Mouse (Mus musculus): ENCODE results near the gene Cars. TPM values are rescaled to one million over a fixed set of nuclear protein-coding genes. Genes with fewer than 3 reads are reported as not detected.
"Not testable (repeated sequence)": the region's sequence is repeated elsewhere in the genome, so short reads cannot be mapped to it uniquely, and the experiment has no call there.

Cars gene
- 10 to 100 TPM; 54.3 to 56.5 TPM for total RNA-seq (2021)
- long read RNA-seq, experiment 1, transcript Cars-201 (23 exons, 3,222 nt) = minor isoform, 16 of 55 reads
- long read RNA-seq, experiment 1, transcript Cars-202 (22 exons, 2,462 nt) = major isoform, 30 of 55 reads
- long read RNA-seq, experiment 1, partial matches to known transcripts = 2 of 55 reads
- long read RNA-seq, experiment 1, other reads (novel, unspliced or antisense) = 7 of 55 reads
- long read RNA-seq, experiment 2, transcript Cars-201 (23 exons, 3,222 nt) = minor isoform, 22 of 70 reads
- long read RNA-seq, experiment 2, transcript Cars-202 (22 exons, 2,462 nt) = major isoform, 26 of 70 reads
- long read RNA-seq, experiment 2, partial matches to known transcripts = 2 of 70 reads
- long read RNA-seq, experiment 2, other reads (novel, unspliced or antisense) = 19 of 70 reads

- DNase-seq (ENCODE audit: low spot score in 2 of 2) = peak; percentile 94
- intact Hi-C loops (cut with DNase I) = no loop called here
These were observed at the start of gene Cars for GRCm38 (mm10) chr7:143599428-143600230. TSS of gene Cars (minus strand) at chr7:143600090.

DNA sequence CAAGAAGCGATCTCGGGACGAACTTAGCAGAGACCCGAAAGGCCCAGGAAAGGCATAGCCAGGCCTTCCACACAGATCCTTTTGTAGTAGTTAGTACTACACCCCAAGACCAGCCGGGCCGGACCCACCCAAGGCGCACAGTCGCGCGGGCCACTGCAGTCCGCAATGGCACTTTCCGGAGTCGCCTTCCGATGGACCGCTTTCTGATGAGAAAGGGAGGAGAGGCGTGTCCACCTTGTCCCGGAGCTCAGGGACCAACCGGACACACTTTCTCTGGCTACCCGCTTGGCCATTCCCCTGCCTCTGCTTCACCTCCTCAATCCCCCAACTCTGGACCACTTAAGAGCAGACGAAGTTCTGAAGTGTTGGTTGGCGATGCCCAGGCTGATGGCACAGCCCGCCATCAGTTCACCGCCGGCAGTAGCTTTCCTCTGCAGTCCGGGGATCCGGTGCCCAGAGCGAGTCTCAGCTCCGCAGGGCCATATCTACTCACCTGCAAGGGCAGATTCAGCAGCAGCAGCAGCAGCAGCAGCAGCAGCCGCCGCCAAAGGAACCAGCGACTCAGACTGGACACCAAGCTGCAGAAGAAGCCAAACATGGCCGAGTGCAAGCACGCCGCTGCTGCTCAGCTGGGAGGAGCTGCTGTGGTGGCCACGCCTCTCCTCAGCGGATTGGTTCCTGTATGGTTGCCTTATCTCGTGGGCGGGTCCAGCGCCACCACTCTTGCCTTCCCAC lies 49.3 kb upstream of the Cars start, which contains the start of gene Tnfrsf22:
TSS of gene Tnfrsf22 (minus strand) at position 628 of the 735 bp plus-strand sequence.
- intact Hi-C loops (cut with DNase I) = loop anchor here (2.0 kb wide), 1 partner anchor 34 kb away; no protein-coding TSS in a partner anchor
- peak; percentile 77 for DNase-seq (ENCODE audit: low spot score in 2 of 2)

DNA sequence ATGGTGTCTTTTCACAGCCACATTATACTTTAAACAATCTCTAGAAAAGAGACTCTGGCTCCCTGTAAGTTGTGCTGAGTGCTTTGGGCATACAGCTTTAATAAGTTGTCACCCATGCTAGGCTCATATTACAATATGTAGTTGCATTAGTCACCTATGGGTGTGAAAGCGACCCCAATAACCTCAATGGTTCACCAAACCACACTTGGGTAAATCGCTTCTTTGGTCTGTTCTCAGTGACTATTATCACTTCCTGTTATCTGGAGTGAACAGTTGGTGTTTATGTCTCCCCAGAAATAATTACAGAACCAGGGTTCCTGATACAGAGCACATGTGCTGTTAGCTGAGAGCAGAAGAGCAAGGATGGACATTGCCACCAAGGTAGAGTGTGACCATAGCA lies 44.1 kb upstream of the Cars start:
- DNase-seq (ENCODE audit: low spot score in 2 of 2); intact Hi-C loops (cut with DNase I): not testable (repeated sequence)

- intact Hi-C loops (cut with DNase I) = no loop called here
These were observed 36.8 kb upstream of the Cars start for GRCm38 (mm10) chr7:143636674-143637073.

DNA sequence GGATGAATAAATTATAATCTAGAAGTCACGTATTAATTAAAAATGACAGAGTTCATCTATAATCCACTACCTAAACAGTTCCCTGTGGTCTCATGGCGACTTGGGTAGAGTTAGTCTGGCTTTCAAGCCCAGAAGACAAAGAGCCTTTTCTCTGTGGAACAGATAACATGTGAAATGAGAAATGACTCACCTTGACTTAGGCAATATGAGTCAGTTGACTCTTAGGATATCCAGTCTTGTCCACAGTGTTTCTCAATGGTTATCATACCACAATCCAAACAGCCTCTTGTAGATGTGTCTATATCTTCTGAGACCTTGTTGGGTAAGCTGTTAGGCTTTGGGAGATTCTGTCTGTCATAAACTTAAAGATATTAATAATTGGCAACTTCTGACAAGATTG lies 31.6 kb upstream of the Cars start:
- intact Hi-C loops (cut with DNase I) = no loop called here
- DNase-seq (ENCODE audit: low spot score in 2 of 2) = no peak

More at GRCm38 (mm10) chr7:143636674-143637073, 36.8 kb upstream of the Cars start:
- DNase-seq (ENCODE audit: low spot score in 2 of 2) = no peak

DNA sequence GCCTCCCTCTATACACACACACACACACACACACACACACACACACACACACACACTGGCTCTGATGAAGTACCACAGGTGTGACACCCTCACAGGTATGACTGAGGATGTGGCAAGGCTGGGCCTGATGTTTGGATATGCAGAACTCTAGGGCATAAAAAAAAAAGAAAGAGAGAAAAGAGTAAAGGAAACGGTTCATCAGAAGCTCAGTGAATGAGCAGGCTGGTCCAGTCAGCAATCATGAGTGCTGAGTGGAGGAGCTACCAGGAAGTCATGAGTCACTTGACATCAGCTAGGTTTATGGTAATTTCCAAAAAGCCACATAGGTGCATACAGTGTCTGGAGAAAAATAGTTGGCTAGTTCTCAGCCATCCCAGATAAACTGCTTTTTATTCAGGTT lies 29.6 kb upstream of the Cars start:
- no peak for DNase-seq (ENCODE audit: low spot score in 2 of 2)

GRCm38 (mm10) chr7:143628540-143628939 lies 28.6 kb upstream of the Cars start, which contains the start of gene Tnfrsf26:
TSS of gene Tnfrsf26 (minus strand) at chr7:143628722.
- DNase-seq (ENCODE audit: low spot score in 2 of 2) = no peak
- intact Hi-C loops (cut with DNase I) = no loop called here

More for the DNA sequence above, 29.6 kb upstream of the Cars start:
- intact Hi-C loops (cut with DNase I) = no loop called here

DNA sequence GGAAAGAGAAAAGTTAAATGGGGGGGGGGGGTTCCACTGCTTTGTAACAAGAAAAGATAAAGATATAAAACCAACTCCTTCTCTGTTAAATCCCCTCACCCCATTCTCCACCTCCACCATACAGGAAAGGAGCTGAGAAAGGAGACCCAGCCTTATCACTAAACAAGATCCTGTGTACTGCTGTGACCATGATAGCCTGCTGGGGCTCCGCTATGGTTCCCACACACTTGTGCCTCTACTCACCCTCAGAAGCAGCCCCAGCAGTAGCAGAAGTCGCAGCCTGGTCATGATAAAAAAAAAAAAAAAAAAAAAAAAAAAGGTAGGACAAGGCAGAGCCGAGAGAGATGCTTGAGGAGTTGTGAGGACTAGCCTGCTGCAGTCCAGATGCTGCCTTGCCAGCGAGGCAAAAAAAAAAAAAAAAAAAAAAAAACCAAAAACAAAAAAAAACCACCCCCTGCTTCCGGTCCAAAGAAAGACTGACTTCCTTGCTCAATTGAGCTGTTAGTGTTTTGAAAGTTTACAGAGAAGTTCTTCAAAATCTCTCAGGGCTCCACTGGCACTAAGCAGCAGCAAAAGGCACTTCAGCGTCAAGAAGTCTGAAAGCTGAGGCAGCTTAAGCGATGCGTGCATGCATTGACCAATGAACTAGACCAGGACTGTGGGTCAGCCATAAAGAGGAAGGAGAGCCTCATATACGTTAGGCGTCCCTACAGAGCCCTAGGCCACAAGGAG lies 27.8 kb upstream of the Cars start:
- intact Hi-C loops (cut with DNase I) = no loop called here
- no peak for DNase-seq (ENCODE audit: low spot score in 2 of 2)

- no peak for DNase-seq (ENCODE audit: low spot score in 2 of 2)
These were observed 26.3 kb upstream of the Cars start for GRCm38 (mm10) chr7:143626178-143626577.

GRCm38 (mm10) chr7:143625151-143625550 lies 25.3 kb upstream of the Cars start:
- intact Hi-C loops (cut with DNase I) = no loop called here
- DNase-seq (ENCODE audit: low spot score in 2 of 2) = no peak

More at GRCm38 (mm10) chr7:143626178-143626577, 26.3 kb upstream of the Cars start:
- intact Hi-C loops (cut with DNase I) = no loop called here

DNA sequence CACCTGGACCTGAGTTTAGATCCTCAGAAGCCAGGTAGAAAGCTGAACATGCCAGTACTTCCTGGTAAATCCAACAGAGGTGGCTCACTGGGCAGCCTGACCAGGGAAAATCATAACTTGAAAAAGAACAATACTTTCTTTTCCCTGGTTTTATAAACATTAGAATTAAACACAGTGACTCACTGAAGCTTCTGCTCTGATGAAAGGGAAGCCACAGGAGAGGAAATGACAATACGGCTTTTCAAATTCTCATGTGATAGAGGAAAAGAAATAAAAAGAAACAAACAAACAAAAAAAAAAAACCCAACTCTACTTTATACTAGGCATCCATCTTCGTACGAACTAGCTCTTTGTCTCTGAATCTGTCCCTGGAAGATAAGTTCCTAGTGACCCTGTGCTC lies 24.7 kb upstream of the Cars start:
- no peak for DNase-seq (ENCODE audit: low spot score in 2 of 2)
- intact Hi-C loops (cut with DNase I) = no loop called here

DNA sequence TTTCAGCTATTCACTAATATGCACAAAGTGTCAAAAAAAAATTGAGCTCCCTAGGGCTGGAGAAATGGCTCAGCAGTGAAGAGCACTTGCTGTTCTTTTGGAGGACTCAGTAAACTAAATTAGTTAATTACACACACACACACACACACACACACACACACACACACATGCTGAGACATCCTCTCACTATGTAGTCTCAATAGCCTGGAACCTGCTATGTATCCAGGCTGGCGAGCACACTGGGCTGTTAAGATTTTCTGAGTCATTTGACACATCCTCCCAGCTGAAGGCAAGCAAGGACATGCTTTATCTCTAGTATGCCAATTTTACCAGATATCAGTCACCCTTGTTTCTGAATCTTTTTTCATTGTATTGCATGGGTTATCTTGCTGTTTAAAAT lies 21.1 kb upstream of the Cars start:
- intact Hi-C loops (cut with DNase I) = no loop called here
- peak; percentile 31 to 63 for DNase-seq (ENCODE audit: low spot score in 2 of 2)

DNA sequence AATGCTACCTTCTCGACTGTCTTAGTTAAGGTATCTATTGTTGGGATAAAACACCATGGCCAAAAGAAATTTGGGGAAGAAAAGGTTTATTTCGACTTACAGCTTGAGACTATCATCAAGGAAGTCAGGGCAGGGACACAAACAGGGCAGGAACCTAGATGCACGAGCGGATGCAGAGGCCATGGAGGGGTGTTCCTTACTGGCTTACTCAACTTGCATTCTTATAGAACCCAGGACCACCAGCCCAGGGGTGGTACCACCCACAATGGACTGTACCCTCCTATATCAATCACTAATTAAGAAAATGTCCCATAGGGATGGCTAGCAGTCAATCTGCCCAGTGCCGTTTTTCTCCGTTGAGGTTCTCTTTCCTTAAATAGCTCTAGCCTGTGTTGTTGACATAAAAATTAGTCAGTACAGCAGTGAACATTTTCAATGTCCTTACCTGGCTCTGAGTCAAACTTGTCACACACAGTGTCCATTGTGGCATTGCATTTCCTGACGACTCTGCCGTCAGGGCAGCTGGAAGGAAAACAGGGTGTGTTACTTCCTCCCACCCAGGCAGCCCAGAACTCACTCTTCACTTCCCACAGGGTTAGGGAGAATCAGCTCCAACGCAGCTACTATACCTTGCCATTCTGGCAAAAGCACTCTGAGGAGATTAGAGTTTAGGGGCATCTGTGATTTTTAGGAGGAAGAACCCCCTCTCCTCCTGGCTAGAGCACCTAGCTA lies 14.7 kb upstream of the Cars start:
- DNase-seq (ENCODE audit: low spot score in 2 of 2) = no peak

DNA sequence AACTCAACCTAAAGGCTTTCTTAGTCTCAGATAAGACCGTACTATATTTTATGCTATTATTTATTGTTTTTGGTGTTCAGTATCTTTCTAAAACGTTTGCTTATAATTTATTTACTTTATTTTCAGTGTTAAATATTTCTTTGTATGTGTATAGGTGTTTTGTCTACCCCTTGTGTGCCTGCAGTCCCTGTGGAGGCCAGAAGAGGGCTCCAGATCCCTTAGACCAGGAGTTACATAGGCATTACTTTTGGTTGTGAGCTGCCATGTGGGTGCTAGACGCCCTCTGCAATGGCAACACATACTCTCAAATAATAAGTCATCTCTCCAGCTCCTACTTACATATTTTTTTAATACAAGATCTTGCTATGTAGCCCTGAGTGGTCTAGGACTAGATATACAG lies 12.3 kb upstream of the Cars start:
- intact Hi-C loops (cut with DNase I) = no loop called here
- DNase-seq (ENCODE audit: low spot score in 2 of 2) = no peak

More for the DNA sequence above, 14.7 kb upstream of the Cars start:
- intact Hi-C loops (cut with DNase I) = no loop called here

- no peak for DNase-seq (ENCODE audit: low spot score in 2 of 2)
- intact Hi-C loops (cut with DNase I) = no loop called here
These were observed 5.4 kb upstream of the Cars start for GRCm38 (mm10) chr7:143605321-143605720.

DNA sequence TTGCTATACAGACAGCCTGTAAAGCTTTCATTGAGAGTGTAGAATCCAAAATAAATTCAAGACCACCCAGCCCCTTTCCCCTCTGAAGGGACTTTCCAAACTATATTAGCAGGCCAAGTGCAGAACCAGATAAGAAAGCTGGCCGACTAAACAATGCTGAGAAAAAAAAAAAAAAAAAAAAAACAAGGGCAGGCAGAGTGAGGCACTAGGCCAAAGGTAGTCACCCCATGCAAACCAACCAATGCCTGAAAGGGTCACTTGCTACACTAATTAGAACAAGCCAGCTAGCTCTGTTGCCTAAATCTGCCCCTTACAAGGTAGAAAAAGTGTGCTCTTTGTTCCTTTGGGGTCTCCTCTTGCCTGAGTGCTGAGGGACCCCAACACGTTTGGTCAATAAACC lies 5.0 kb upstream of the Cars start:
- intact Hi-C loops (cut with DNase I) = no loop called here
- DNase-seq (ENCODE audit: low spot score in 2 of 2) = no peak

GRCm38 (mm10) chr7:143601705-143602104 lies 1.8 kb upstream of the Cars start:
- intact Hi-C loops (cut with DNase I) = no loop called here

GRCm38 (mm10) chr7:143600231-143600740 lies 396 bp upstream of the Cars start:
- DNase-seq (ENCODE audit: low spot score in 2 of 2) = peak in 1 of 2 experiments; percentile 18
- intact Hi-C loops (cut with DNase I) = no loop called here

More at GRCm38 (mm10) chr7:143601705-143602104, 1.8 kb upstream of the Cars start:
- no peak for DNase-seq (ENCODE audit: low spot score in 2 of 2)
